Mouse (Mus musculus) limb, embryonic 15.5 days (tissue): Measurements from ENCODE around the gene Ifit1. TPM values are rescaled to one million over a fixed set of nuclear protein-coding genes. Genes with fewer than 3 reads are reported as not detected.

Experiments used
- polyA plus RNA-seq: library from polyadenylated mRNA; unstranded; fragments of >200 nt; fragmentation: Nextera tagmentation; extraction: Ambion mirVana; gene quantifications from 2 replicates; pipeline ENCODE4 v1.2.1, GENCODE M21; 2015

The Ifit1 gene
- polyA plus RNA-seq, 1 experiment from 2014 or later: 1.5 TPM

Other genes with a start within 250 kb of the Ifit1 start
- gene Ch25h, start 165.7 kb upstream of the Ifit1 start, polyA plus RNA-seq: 19.4 and 22.5 TPM in 2 replicates
- gene Lipa, start 113.4 kb upstream of the Ifit1 start, polyA plus RNA-seq: 46.1 and 50.2 TPM in 2 replicates
- gene Ifit2, start 90.2 kb upstream of the Ifit1 start, polyA plus RNA-seq: 12.7 and 13.6 TPM in 2 replicates
- 1.8 and 2.0 TPM in 2 replicates for gene Ifit3, start 57.3 kb upstream of the Ifit1 start, polyA plus RNA-seq
- 0.72 and 0.86 TPM in 2 replicates for gene Ifit1bl1, start 38.9 kb upstream of the Ifit1 start, polyA plus RNA-seq
- 0.15 and 0.40 TPM in 2 replicates for gene Ifit3b, start 32.9 kb upstream of the Ifit1 start, polyA plus RNA-seq
- gene Ifit1bl2, start 128 bp upstream of the Ifit1 start, polyA plus RNA-seq: 0.15 and 0.24 TPM in 2 replicates
- 0.90 and 1.4 TPM in 2 replicates for gene Slc16a12, start 106.4 kb downstream of the Ifit1 start, polyA plus RNA-seq
- 5.0 and 6.1 TPM in 2 replicates for gene Pank1, start 238.6 kb downstream of the Ifit1 start, polyA plus RNA-seq